Mouse (Mus musculus): ENCODE data around the gene Atp5d.

- TF ChIP-seq CTCF (IDR thresholded peaks at IDR 0.05; ENCODE audit: borderline replicate concordance, extremely low read depth, insufficient read depth, insufficient read length), result no peak
- no peak for TF ChIP-seq POLR2A (IDR thresholded peaks at IDR 0.05; ENCODE audit: borderline replicate concordance, extremely low read depth, insufficient read depth, insufficient read length, poor library complexity, severe bottlenecking)
These were observed 20.7 kb downstream of the Atp5d start for GRCm38 (mm10) chr10:80159021-80159560.

Measured in brain, embryonic 14.5 days (tissue).